Mouse (Mus musculus): ENCODE data around the gene Arhgap18.

Gene Arhgap18

DNA sequence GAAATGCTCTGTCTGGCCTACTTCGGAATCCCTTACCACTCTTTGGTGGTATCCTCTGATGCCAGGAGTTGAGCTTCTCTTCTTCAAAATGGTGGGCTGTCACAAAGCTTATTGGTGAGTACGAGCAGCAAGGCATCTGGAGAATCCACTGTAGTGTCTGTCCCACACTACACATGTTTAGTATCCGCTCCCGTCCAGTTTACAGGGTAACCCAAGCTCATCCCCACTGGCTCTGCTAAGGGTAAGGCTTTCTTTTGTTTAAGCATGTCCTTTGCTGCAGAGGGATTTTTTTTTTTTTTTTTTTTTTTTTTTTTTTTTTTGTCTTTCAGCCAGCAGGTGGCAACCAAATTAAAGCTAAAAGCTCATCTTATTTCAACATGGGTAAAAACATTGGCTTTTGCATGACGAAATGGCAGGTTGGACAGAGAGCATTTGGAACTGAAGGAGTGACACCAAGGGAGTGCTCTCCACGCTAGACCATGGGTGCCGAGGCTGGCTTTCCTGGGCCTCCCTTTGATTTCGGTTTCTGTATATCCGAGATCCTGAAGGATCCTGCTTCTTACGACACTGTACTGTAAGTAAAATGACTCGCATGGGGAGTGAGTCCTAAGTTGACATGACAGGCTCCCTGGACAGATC lies at the start of gene Arhgap18:
Gene Arhgap18 (plus strand): TSS at position 493 of the 639 bp plus-strand sequence.
- no peak for DNase-seq (ENCODE audit: low spot score in 2 of 2)

DNA sequence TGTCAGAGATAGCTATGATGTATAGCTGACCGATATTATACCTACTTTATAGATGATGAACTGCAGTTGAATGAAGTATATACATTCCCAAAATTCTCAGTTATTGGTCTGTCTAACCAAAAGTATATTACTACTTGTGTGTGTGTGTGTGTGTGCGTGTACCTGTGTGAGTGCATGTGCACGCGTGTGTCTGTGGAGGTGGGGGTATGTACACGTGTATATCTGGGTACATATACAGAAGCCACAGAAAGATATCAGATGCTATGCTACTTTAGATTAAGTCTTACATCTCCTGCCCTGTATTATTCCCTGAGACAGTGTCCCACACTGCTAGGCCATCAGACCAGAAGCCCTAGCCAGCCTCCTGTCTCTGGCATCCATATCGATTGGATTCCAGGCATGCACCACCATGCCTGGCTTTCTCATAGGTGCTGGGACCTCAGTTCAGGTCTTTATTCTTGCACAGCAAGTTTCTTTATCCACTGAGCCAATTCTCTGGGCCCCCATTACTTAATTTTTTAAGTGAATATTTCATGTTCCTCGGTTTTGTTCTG lies 42.7 kb upstream of the Arhgap18 start:
- DNase-seq (ENCODE audit: low spot score in 2 of 2) = no peak

DNA sequence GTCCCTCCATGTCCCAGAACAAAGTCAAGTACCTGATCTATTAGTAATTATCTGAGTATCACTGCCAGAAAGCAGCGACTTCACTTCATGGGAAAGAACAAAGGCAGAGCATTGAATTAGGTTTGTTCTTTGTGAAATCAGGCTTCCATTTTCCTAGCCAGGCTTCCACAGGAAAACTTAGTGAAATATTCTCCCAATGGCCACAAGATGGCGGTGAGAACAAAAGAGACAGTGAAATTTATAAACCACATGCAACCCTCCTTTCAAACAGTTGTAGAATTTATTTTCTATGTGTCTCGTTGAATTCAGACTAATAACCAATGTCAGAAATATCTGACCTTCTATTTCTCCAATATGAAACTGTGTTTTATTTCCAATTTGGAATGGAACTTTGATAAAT lies 42.2 kb upstream of the Arhgap18 start:
- DNase-seq (ENCODE audit: low spot score in 2 of 2) = no peak

DNA sequence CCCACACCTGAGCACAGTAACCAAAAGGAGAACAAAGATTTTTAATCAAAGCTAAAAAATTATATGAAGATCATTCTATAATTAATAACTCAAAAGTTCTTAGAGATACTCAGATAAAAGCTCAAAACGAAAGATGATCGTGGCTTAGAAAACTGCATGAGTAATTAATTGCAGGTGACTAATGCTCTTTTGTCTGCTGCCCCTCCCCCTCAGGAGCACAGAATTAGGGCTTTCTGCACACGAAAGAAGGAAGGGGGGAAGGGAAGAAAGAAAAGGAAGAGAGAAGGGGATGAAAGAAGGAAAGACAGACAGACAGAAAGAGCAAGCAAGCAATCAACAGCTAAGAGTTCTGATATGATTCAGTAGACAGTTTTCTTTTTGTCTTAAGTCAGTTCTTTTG lies 39.2 kb upstream of the Arhgap18 start:
- DNase-seq (ENCODE audit: low spot score in 2 of 2) = no peak

DNA sequence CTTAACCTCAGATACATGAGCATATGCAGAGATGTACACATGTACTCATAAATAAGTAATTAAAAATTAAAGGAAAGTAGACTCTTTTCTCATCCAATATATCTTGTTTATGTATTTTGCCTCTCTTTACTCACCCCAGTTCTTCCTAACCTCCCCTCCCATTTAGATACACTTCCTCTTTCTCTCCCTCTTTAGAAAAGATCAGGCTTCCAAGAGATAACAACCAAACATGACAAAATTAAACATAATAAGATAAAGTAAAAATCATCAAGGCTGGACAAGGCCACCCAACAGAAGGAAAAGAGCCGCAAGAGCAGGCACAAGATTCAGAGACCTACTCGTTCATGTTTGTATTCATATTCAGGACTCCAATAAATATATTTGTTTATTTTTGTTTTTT lies 28.5 kb upstream of the Arhgap18 start:
- no peak for DNase-seq (ENCODE audit: low spot score in 2 of 2)

GRCm38 (mm10) chr10:26725255-26725654 lies 28.0 kb upstream of the Arhgap18 start:
- no peak for DNase-seq (ENCODE audit: low spot score in 2 of 2)

GRCm38 (mm10) chr10:26750827-26751226 lies 2.4 kb upstream of the Arhgap18 start:
- no peak for DNase-seq (ENCODE audit: low spot score in 2 of 2)

DNA sequence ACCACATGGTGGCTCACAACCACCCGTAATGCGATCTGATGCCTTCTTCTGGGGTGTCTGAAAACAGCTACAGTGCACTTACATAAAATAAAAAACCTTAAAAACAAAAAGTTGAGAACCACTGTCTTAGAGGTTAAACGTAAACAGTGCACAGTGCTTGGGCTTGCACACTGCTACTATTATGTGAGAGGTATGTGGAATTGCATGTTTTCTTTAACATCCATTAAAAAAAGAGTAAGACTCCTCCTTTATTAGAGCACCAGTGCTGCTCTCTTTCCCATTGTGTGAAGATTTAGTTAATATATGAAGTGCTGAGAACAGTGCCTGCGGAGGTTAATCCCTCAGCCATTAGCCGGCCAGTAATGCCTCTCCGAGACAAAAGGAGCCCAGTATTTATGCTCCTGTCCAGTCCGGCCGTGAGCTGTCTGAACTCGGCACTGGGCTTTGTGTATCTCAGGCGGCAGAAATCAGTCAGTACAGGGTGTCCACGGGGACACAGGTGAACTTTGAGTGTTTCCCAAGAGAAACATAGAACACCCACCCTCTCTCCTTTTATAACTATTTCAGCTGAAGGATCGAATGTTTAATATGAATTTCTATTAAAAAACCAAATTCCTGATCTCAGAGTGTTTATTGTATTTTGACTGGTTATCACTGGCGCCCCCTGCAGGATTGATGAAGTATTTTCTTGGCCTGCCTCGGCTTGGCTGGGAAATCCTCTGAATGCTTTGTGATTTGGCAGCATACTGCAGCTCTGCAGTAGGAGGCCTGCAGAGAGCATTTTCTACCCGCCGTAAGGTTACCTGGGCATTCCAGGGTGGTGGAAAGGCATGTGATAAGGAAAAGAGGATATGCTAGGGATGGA lies 925 bp upstream of the Arhgap18 start:
- peak in 1 of 2 experiments; percentile 35 for DNase-seq (ENCODE audit: low spot score in 2 of 2)

GRCm38 (mm10) chr10:26754006-26754405 lies 785 bp downstream of the Arhgap18 start:
- DNase-seq (ENCODE audit: low spot score in 2 of 2) = no peak

- no peak for DNase-seq (ENCODE audit: low spot score in 2 of 2)
These were observed 4.0 kb downstream of the Arhgap18 start for GRCm38 (mm10) chr10:26757231-26757630.

DNA sequence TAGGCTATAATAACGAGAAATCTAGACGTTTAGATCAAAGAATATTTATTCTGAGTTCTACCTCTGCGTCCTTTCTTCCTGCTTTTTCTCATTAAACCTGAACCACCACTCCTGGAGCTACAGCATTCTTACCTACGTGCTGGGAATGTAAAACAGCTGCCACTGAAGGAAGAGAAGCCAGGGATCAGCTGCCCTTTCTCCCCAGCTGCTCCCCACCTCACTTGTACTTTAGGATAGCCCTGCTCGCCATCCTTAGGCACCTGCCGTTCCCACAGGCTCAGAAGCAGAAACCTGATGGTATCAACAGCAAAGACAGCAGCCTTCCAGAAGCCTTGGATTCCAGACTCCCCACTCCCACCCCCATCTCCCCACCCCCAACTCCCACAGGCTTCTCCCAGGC lies 6.2 kb downstream of the Arhgap18 start:
- DNase-seq (ENCODE audit: low spot score in 2 of 2) = no peak

- no peak for DNase-seq (ENCODE audit: low spot score in 2 of 2)
These were observed 7.9 kb downstream of the Arhgap18 start for GRCm38 (mm10) chr10:26761103-26761502.

DNA sequence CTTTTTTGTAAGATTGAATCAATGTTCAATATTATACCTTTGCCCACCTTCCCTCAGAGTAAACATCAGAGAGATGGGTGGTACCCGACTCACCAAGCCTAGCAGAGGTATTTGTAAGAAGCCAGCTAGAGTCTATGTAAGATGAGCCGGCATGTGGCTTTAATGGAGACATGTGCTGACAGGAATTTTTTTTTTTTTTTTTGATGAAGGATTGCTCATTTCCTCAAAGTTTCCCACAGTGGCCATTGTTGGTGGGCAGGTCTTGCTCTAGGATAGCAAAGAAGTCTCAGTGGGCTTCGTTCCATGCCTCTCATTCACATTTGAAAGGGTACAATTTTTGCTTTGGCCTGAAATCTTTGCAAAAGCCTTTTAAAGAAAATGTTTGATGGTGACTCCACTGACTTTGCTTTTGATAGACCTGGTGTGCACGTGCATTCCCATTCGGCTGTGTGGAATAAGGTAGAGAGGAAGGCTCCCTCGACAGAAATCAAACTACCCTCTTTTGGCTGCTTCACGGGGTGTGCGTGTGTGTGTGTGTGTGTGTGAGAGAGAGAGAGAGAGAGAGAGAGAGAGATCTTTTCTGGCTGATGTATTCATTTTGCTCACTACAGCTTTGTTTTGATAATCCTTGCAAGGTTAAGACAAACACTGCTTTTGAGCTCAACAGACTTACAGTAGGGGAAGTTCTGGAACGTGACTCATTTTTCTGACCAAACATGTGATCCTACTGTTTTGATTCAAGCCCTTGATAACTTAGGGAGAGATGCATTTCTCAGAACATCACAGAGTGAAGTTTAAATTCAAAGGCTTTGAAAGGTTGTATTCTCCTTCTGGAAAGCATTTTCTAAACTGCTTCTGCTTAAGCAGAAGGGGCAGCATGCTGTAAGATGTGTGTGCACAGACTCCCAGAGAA lies 9.0 kb downstream of the Arhgap18 start:
- DNase-seq (ENCODE audit: low spot score in 2 of 2) = no peak

GRCm38 (mm10) chr10:26767196-26767595 lies 14.0 kb downstream of the Arhgap18 start:
- DNase-seq (ENCODE audit: low spot score in 2 of 2) = no peak

GRCm38 (mm10) chr10:26768943-26769342 lies 15.7 kb downstream of the Arhgap18 start:
- DNase-seq (ENCODE audit: low spot score in 2 of 2) = no peak

- DNase-seq (ENCODE audit: low spot score in 2 of 2) = no peak
These were observed 16.8 kb downstream of the Arhgap18 start for GRCm38 (mm10) chr10:26770035-26770434.

DNA sequence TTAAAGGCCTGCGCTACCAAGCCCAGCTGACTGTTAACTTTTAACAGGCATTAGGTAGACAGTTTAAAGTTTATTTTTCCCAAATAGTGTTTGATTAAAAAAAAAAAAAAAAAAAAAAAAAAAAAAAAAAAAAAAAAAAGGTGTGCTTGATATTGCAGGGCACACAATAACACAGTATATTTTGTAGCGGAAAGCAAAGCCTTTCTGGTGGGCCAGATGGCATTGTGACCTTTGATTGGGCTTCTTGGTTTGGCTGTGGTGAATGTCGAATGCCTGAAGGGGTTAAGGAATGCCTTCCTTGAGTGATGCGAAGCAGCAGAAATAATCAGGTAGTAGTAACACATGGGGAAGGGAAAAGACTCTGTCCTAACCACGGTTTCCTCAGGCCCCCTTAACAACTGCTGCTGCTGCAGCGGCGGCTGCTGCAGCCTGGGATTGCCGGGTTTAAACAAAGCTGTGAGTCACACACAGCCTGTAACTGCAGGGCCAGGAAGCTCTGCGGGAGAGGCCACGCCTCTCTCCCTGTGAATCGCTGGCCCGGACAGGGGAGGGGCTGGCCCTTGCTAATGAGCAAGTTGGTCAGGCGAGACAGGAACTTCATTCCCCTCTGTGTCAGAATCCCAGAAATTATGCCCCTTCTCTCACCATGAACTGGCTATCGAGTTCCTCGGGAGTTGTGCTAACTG lies 18.9 kb downstream of the Arhgap18 start:
- peak; percentile 79 to 82 for DNase-seq (ENCODE audit: low spot score in 2 of 2)

GRCm38 (mm10) chr10:26772624-26773540 lies 19.7 kb downstream of the Arhgap18 start:
- DNase-seq (ENCODE audit: low spot score in 2 of 2) = peak; percentile 61 to 66

DNA sequence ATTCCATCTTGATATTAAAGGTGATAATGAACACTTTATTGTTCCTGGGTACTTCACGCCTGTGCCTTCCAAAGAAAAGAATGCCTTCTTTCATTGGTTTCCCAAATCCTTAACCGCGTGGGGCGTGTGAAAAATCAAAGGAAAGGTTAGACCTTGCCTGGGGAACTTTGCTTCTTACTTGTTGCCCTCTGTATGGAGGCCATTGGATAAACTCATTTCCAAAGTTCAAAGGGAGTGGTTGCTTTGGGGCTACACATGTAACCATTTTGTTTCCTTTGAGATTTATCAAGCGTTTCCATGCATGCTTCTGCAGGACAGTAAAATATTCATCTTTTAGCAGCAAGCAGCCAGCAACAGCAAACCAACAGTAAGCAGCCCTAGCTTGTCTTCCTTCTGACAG lies 20.3 kb downstream of the Arhgap18 start:
- no peak for DNase-seq (ENCODE audit: low spot score in 2 of 2)

- no peak for DNase-seq (ENCODE audit: low spot score in 2 of 2)
These were observed 21.0 kb downstream of the Arhgap18 start for GRCm38 (mm10) chr10:26774266-26774665.

Data from urinary bladder, postnatal 4 days (tissue).